Mouse (Mus musculus) liver, postnatal 0 days (tissue): ENCODE data around the gene Msh4. TPM values are rescaled to one million over a fixed set of nuclear protein-coding genes. Genes with fewer than 3 reads are reported as not detected.

Experiments used
- ATAC-seq: fragments of 200-750 bp; cut with Nextera tagmentation; 2 replicates; pipeline ENCODE4 v1.8.0; 2017; ENCODE audit warnings: mild to moderate bottlenecking, moderate library complexity
- DNase-seq: peaks from one replicate; pipeline ENCODE4 v3.0.0-alpha.2; 2016
- H3K27ac ChIP-seq: fragments of 300-500 bp; sonication (generic); 2 replicates; pipeline ENCODE4 v1.5.1; 2014; ENCODE audit warnings: antibody characterized with exemption, moderate library complexity, mild to moderate bottlenecking, low read depth
- H3K27me3 ChIP-seq: fragments of 300-500 bp; sonication (generic); 2 replicates; pipeline ENCODE4 v1.6.1; 2014; ENCODE audit warnings: low read length, control low read depth, mixed read lengths; ENCODE audit not compliant: insufficient read depth
- H3K36me3 ChIP-seq: fragments of 300-500 bp; sonication (generic); replicated peaks from 2 replicates; pipeline ENCODE4 v1.6.1; 2014; ENCODE audit warnings: mild to moderate bottlenecking, control low read depth, low read length, moderate library complexity, mixed read lengths; ENCODE audit not compliant: insufficient read depth
- H3K4me1 ChIP-seq: fragments of 300-500 bp; sonication (generic); 2 replicates; pipeline ENCODE4 v1.6.1; 2014; ENCODE audit warnings: antibody characterized with exemption, mild to moderate bottlenecking, control low read depth; ENCODE audit not compliant: insufficient read depth
- H3K4me2 ChIP-seq: fragments of 300-500 bp; sonication (generic); 2 replicates; pipeline ENCODE4 v1.6.1; 2014; ENCODE audit warnings: low read depth, mild to moderate bottlenecking, low read length, moderate library complexity, mixed read lengths
- H3K4me3 ChIP-seq: fragments of 300-500 bp; sonication (generic); 2 replicates; pipeline ENCODE4 v1.5.1; 2014; ENCODE audit warnings: low read depth, low read length
- H3K9ac ChIP-seq: fragments of 300-500 bp; sonication (generic); replicated peaks from 2 replicates; pipeline ENCODE4 v1.6.1; 2014; ENCODE audit warnings: mild to moderate bottlenecking, moderate library complexity
- H3K9me3 ChIP-seq: fragments of 300-500 bp; sonication (generic); 2 replicates; pipeline ENCODE4 v1.6.1; 2016; ENCODE audit warnings: mild to moderate bottlenecking, control low read depth, low read length, mixed read lengths
- CTCF ChIP-seq: sonication (generic); IDR thresholded peaks from 2 replicates; pipeline ENCODE4 v1.5.1; 2016; ENCODE audit warnings: antibody characterized with exemption, low read depth
- EP300 ChIP-seq: IDR thresholded peaks from 2 replicates; pipeline ENCODE4 v1.6.1; 2016; ENCODE audit warnings: antibody characterized with exemption, low read depth, mild to moderate bottlenecking
- WGBS: fragments of 180-500 bp; shearing (Covaris S2); extraction: QIAGEN DNeasy Blood & Tissue Kit; methylation state at CpG from one replicate; pipeline ENCODE4 v1.1.7; 2014; ENCODE audit not compliant: insufficient replicate concordance; 5-methylcytosine and 5-hydroxymethylcytosine counted together
- polyA plus RNA-seq: library from polyadenylated mRNA; unstranded; fragments of >200 nt; fragmentation: Nextera tagmentation; extraction: Ambion mirVana; gene quantifications from 2 replicates; pipeline ENCODE4 v1.2.1, GENCODE M21; 2015

The Msh4 gene
- polyA plus RNA-seq, 1 experiment from 2014 or later, result not detected

DNA sequence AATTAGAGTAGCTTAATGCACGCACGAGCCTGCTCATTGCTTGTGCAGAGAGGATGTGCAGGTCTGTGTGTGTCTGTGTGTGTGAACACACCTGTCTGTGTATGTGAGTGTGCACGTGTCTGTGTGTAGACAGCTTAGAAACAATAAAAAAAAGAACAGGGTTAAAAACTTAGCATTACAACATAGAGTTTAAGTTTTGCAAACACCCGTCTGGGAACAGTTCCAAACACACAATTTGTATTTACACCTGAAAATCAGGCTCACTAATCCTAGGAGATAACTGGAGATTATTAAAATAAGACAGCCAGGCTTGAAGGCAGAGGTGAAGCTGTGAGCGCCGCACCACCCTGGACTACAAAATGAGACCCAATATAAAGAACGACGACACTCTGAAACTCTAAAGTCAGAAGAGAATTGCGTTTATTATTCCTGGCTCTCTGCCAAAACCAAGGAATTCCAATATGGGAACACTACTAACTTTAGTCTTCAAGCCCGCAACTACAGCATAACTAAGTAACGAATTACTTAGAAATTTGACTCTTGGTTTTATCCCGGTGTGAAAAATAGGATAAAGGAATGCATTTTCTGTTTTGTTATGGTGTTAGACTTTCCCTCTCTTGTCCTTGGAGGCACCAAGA lies 37.2 kb upstream of the Msh4 start:
- ATAC-seq (no peak), DNase-seq (no peak)
- no peak for TF ChIP-seq EP300
- TF ChIP-seq CTCF, result no peak
- H3K4me3 ChIP-seq, result peak overlapping the region; percentile 94
- H3K4me1 ChIP-seq, result peaks cover 6% of the 10 kb centered on the region; the same call in 1 of the 2 replicates
- peak overlapping the region; percentile 89 for H3K9ac ChIP-seq
- H3K36me3 ChIP-seq, result peaks cover 23% of the 10 kb centered on the region
- peak overlapping the region; percentile 80 for H3K4me2 ChIP-seq
- WGBS, result 44% methylated on average over 12 of the region's 12 CpGs
- H3K27ac ChIP-seq, result peak overlapping the region; percentile 96
- H3K27me3 ChIP-seq, result no peaks in the 10 kb centered on the region
- H3K9me3 ChIP-seq, result no peaks in the 10 kb centered on the region

DNA sequence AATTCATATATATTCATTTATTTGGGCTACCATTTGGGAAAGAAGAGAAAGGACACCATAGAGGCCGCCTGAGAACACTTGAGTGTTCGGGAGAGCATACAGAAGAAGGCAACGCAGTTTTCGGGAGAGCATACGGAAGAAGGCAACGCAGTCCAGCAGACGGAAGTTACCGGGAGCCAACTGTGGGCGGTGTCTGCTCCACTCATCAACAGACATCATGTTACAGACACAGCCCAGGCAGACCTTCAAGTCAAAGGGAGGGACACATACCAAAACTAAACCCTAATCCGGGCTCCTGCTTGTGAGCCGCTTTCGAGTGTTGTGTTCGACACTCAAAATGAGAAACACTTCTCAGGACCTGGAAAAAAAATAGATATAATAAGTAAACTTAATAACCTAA lies 35.7 kb upstream of the Msh4 start:
- DNase-seq (no peak), ATAC-seq (no peak)
- Histone ChIP-seq H3K4me1 (peaks cover 6% of the 10 kb centered on the region; the same call in 1 of the 2 replicates), H3K27ac (no peak overlapping the region), H3K27me3 (no peaks in the 10 kb centered on the region), H3K4me2 (no peak overlapping the region), H3K4me3 (no peak overlapping the region), H3K9me3 (no peaks in the 10 kb centered on the region), H3K36me3 (peaks cover 36% of the 10 kb centered on the region), H3K9ac (no peak overlapping the region)
- 93% methylated on average over 13 of the region's 13 CpGs for WGBS
- TF ChIP-seq CTCF, result no peak
- TF ChIP-seq EP300, result no peak

DNA sequence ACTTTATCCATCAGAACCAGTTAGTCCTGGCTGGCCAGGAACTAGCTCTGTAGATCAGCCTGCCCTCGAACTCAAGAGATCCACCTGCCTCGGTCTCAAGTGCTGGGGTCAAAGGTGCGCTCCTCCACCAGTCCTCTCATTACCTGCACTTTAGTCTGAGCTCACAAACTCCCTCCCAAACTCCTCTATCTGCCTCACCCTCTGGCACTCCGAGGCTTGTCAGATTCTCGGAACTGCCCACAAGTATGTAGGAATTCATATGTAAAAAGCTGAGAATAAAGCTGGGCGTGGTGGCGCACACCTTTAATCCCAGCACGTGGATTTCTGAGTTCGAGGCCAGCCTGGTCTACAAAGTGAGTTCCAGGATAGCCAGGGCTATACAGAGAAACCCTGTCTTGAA lies 34.5 kb upstream of the Msh4 start:
- H3K9ac ChIP-seq, result no peak overlapping the region
- no peak overlapping the region for H3K4me3 ChIP-seq
- DNase-seq, result no peak
- H3K27ac ChIP-seq, result no peak overlapping the region
- 91% methylated on average over 9 of the region's 9 CpGs for whole genome bisulfite sequencing
- peaks cover 6% of the 10 kb centered on the region; the same call in 1 of the 2 replicates for H3K4me1 ChIP-seq
- no peak overlapping the region for H3K4me2 ChIP-seq
- H3K36me3 ChIP-seq, result peaks cover 44% of the 10 kb centered on the region
- no peak for ATAC-seq
- H3K27me3 ChIP-seq, result no peaks in the 10 kb centered on the region
- no peak for TF ChIP-seq EP300
- no peak for TF ChIP-seq CTCF
- no peaks in the 10 kb centered on the region for H3K9me3 ChIP-seq

DNA sequence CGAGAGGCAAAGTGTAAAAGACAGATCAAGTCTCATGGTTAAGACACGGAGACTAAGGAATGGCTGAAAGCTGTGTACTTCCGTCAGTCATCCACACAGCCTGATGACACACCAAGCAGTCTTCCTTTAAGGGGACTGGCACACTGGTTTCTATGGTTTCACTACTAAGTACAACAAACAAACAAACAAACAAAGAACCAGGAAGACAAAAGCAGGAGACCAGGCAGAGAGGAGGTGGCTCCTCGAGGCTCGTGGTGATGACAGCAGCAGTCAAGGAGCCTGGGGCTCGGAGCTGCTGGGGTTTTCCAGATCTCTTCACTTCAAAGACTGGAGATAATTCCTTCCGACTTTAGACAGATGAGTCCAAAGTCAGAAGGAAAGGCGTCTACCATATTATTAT lies 34.1 kb upstream of the Msh4 start:
- H3K27ac ChIP-seq, result no peak overlapping the region
- no peak for DNase-seq
- 81% methylated on average over 8 of the region's 8 CpGs for WGBS

DNA sequence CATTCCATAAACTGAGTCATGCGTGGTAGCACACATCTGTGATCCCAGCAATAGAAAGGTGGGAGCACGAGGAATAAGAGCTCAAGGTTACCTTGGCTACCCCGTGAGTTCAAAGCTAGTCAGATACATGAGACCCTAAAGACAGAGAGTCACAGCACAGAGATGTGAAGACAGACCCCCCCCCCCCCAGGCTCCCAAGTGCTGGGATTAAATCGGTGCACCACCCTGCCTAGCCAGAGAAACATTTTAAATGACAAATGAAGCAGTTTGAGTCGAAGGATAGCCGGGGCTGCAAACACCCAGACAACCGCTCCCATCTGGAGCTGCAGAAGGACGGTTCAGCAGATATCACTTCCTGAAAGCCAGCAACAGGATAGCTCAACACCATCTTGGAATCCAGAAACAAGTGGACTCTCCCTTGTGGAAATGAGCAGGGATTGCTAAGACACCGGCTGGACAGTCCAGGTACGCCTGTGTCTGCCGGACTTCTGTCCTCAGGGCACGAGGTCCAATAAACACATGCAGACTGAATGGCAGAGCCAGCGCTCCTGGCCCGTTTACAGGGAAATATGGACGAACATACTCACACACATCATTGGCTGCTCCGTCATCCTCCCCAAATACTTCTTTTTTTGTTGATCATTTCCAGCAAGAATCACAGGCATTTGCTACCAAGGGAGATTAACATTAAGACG lies 31.3 kb upstream of the Msh4 start:
- TF ChIP-seq EP300, result no peak
- TF ChIP-seq CTCF, result no peak
- 85% methylated on average over 17 of the region's 17 CpGs for WGBS
- no peak overlapping the region for H3K27ac ChIP-seq
- H3K4me1 ChIP-seq, result no peaks in the 10 kb centered on the region
- DNase-seq, result no peak
- no peaks in the 10 kb centered on the region for H3K9me3 ChIP-seq
- H3K4me3 ChIP-seq, result no peak overlapping the region
- no peak overlapping the region for H3K9ac ChIP-seq
- ATAC-seq, result no peak
- peaks cover 68% of the 10 kb centered on the region for H3K36me3 ChIP-seq
- H3K4me2 ChIP-seq, result no peak overlapping the region
- H3K27me3 ChIP-seq, result no peaks in the 10 kb centered on the region

More for the DNA sequence above, 34.1 kb upstream of the Msh4 start:
- Histone ChIP-seq H3K36me3 (peaks cover 48% of the 10 kb centered on the region), H3K27me3 (no peaks in the 10 kb centered on the region), H3K4me1 (peaks cover 3% of the 10 kb centered on the region; the same call in 1 of the 2 replicates), H3K9ac (no peak overlapping the region), H3K4me2 (no peak overlapping the region), H3K9me3 (no peaks in the 10 kb centered on the region), H3K4me3 (no peak overlapping the region)
- TF ChIP-seq EP300 (no peak), CTCF (no peak)
- ATAC-seq, result no peak

DNA sequence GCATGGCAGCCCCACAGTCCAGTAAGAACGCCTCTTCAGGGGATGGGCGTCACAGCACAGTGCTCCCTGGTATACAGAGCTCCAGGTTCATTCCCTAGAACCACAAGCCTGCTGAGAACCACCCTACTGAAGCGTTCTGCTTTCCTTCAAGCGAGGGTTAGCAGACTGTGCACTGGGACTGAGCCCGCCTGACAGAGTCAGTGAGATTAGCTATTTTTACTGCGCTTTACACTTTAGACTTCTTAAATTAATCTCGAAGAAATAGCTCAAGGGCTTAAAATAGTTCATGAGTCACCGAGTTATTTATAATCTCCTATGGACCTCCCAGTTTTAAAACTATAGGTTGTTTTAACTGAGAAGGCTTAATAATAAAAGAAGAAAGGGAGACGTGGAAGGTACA lies 29.9 kb upstream of the Msh4 start:
- Histone ChIP-seq H3K9ac (no peak overlapping the region), H3K4me1 (no peaks in the 10 kb centered on the region), H3K36me3 (peaks cover 65% of the 10 kb centered on the region), H3K27ac (no peak overlapping the region), H3K27me3 (no peaks in the 10 kb centered on the region), H3K9me3 (no peaks in the 10 kb centered on the region), H3K4me3 (no peak overlapping the region), H3K4me2 (no peak overlapping the region)
- no peak for ATAC-seq
- WGBS, result 75% methylated on average over 9 of the region's 9 CpGs
- no peak for TF ChIP-seq EP300
- no peak for TF ChIP-seq CTCF
- DNase-seq, result no peak
